Mouse (Mus musculus) gastrocnemius, postnatal 25 days (tissue): Measurements from ENCODE around the gene Ssbp3. TPM values are rescaled to one million over a fixed set of nuclear protein-coding genes. Genes with fewer than 3 reads are reported as not detected.

Source experiments
- DNase-seq: peaks from one replicate; pipeline ENCODE4 v3.0.0; 2022
- total RNA-seq, 2 experiments: library from RNA; stranded (reverse); gene quantifications; 1 replicate in 1 of 2; 2 replicates in 1 of 2; pipeline ENCODE4 v1.2.3; 2021

The Ssbp3 gene
- total RNA-seq, 2 experiments from 2014 or later = 18.7 to 19.5 TPM

- no peak for DNase-seq
Measured at GRCm38 (mm10) chr4:107051889-107052288, 141.4 kb downstream of the Ssbp3 start.

- DNase-seq = no peak
Measured at GRCm38 (mm10) chr4:107052962-107053553, 142.6 kb downstream of the Ssbp3 start.

- DNase-seq = no peak
Measured at GRCm38 (mm10) chr4:107056088-107056487, 145.6 kb downstream of the Ssbp3 start.

DNA sequence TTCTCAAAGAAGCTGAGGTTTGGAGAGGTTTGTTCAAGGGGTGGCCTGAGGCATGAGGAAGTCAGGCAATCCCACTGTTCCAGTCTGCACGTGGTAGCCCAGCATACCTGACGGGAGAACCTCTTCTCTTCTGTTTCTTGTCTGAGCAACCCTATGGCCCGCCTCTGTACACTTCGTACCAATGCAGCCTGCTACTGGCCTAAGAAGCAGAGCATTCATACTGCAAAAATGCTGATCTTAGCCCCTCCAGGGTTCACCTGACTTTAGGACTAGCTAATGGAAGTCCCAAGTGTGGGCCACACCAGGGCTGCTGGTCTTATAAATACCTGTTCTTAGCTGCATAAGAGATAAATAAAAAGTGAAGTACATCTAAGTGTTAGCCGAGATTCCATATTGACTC is 147.8 kb downstream of the Ssbp3 start:
- DNase-seq = no peak

DNA sequence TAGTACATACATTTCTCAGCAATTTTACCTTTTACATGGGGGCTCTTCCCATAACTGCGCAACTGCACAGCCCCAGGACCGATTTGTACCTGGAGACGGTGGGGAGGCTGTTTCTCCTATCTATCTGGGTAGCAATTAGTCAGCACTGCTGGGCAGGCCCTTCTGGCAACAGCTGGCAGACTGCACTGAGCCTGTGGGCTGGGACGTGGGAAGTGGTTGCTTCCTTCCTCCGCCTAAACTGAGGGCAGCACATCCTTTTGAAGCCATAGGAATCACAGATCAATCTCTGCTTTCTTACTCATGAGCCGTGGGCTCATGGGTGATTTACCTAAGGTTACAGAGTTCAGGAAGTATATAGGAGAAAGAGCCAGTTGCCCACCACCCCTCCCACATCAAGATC is 148.3 kb downstream of the Ssbp3 start:
- DNase-seq = no peak

DNA sequence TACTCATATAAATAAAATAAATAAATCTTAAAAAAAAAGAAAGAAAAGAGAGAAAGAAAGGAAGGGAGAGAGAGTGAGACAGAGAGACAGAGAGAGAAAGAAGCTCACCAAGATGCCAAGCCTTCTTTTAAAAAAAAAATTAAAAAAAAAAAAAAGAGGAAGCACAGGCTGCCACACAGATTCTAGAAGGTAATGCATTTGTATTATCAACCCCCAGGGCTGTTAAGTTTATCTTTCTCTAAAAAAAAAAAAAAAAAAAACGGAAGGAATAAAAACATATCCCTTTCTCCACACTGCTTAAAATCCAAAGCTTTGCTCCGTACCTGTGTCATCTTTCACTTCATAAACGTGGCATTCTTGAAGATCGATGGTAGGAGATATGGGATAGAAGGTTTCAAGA is 151.1 kb downstream of the Ssbp3 start:
- no peak for DNase-seq

DNA sequence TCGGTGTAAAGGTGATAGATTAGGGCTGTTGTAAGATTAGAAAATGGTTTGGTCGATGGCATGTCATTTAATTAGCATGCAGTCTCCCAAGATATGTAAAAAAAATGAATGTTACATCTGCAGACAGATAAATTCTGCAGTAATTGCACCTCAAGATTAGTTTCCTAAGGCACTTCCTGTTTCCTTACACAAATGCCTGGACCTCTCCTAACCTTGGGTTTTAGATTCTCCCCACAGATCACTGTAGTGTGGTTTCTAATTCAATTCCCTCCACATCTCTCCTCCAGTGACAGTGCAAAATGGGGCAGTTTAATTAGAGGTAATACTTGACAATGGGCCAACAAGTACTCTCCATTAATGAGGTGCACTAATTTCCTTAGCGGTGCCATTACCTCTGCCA is 152.7 kb downstream of the Ssbp3 start:
- DNase-seq = no peak

DNA sequence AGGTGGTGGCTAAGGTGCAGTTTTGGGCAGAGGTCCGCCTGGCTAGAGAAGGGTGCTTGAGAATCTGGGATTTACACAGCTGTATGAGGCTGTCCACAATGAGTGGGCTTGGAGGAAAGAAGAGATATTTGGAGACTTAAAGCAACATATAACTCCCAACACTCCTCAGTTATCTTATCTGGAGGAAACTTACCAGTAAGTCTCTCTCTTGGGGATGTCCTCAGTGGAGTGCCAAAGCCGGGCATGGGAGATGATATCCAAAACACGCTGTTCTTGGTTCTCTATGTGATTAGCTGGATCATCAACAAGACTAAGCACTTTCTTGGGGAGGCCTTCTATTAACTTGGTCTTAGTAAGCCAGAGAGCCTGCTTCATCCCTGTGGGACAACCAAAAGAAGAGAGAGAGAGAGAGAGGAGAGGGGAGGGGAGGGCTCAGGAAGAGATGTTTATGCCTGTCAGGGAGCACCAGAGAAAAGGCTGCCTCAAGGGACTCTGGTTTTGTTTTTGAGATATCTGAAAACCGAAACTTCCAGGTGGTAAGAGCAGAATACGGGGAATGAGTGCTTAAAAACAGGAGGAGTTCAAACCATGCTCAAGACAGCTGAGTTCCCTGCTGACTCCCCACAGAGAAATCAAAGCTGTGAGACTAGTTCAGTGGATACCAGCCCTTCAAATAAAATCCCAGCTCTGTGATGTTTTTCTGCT is 154.0 kb downstream of the Ssbp3 start:
- no peak for DNase-seq

DNA sequence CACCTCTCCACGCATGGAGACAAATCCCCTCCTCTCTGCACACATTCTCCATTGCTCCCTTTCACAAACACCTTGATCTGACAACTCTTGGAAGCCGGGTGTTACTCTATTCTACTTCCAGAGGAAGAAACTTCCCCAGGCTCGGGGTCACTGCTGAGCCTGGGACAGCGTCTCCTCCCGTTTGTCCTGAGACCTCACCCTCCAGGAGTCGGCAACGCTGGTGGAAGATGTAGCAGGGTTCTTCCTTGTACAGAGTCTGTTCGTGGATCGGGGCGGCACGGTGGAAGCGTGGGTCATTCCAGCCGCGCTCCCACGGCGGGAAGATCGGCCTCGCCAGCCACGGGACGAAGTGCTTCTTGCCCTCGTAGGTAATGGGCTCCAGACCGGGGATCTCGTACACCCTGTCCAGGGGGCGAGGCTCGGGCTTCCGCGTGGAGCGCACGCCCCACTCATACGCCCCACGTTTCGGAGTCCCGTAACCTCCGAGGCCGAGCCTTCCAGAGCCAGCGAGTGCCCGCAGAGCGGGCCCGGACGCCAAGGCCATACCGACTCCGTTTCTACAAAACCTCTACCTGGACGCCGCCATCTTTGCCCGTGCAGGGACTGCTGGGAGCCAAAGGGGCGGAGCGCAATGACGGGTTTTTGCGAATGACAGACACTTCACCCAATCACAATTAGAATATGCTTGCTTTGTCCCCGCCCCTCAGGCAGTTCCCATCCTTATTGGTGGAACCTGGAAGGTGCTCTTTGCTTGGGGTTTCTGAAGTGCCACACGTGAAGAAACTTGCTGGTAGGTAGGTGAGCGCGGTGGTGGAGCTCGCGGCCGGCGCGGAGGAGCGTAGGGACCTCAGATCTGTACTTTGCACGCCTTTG is 156.0 kb downstream of the Ssbp3 start, which contains the start of the genes Mrpl37 and Cyb5rl:
Gene Mrpl37, minus strand, starts transcription at position 617 of the 873 bp plus-strand sequence.
Gene Cyb5rl, plus strand, starts transcription at position 737 of the 873 bp plus-strand sequence.
- DNase-seq = peak; percentile 95

DNA sequence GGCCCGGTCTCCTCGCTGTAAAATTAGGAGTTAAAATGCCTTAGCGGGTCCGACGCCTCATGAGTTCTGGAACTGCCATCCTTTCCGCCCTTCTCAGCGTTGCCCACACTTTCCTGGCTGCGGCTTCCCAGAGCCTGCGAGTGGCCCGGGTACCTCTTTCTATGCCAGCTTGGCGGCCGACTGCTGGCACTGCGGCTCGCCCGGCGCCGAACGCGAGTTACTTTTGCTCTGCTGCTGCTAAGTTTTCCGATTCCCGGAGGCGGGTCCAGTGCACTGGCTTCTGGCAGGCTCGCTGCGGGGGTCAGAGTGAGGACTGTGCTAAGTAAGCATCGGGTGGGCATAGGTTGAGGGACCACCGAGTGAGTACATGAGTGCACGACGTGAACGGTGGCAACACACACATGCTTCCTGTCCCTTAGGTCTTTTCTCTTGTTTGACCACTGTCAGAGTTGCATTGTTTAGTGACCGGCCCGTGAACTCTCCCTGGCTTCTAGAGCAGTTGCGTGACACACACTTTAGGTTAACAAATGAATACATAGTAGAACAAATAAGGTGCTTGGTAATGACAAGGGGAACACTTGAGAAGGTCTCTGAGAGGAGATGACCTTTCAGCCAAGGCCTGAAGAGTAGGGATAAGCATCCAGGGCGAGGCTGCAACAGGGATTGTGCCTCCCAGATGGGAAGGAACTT is 156.8 kb downstream of the Ssbp3 start:
- DNase-seq = peak; percentile 42

GRCm38 (mm10) chr4:107072343-107072742 is 161.8 kb downstream of the Ssbp3 start:
- DNase-seq = no peak

GRCm38 (mm10) chr4:107075456-107075855 is 165.0 kb downstream of the Ssbp3 start:
- no peak for DNase-seq

- DNase-seq = no peak
Measured at GRCm38 (mm10) chr4:107078894-107079293, 168.4 kb downstream of the Ssbp3 start.

GRCm38 (mm10) chr4:107079716-107080115 is 169.2 kb downstream of the Ssbp3 start:
- no peak for DNase-seq

- DNase-seq = no peak
Measured at GRCm38 (mm10) chr4:107082185-107082584, 171.7 kb downstream of the Ssbp3 start.

DNA sequence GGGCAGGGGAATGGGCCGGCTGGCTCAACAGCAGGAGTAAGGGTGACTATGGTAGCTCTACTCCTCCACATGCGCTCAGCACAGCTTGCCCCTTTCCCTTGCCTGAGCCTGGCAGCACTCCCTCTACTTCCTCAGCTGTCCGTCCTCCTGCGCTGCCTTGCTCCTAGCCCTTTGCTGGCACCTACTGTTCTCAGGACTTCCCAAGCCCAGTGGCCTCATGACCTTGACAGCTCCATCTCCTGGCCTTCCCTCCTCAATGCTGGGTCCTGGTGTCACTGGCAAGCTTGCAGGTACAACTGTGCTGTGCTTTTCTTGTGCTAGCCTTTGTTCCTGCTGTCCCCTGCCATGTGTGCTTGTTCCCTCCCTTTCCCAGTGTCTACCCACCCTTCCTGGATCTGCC is 172.6 kb downstream of the Ssbp3 start:
- no peak for DNase-seq

GRCm38 (mm10) chr4:107084343-107084742 is 173.8 kb downstream of the Ssbp3 start:
- no peak for DNase-seq

DNA sequence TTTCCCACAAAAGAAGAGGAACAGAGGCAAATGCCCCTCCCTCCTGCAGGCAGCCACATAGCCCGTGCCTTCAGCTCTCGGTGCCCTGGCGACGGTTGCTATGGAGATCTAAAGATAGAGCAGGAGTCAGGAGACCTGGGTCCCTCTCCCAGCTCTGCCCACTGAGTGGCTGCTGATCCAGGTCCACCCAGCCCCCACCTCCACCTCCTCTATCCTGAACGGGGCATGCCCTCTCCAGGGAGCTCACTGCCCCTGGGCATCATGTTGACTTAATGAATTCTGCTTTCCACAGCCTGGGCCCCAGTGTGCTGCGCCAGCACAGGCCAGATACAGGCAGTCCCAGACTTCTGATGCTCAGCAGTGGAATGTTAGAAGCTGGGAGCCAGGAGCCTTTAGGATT is 174.4 kb downstream of the Ssbp3 start:
- no peak for DNase-seq

GRCm38 (mm10) chr4:107091696-107092095 is 181.2 kb downstream of the Ssbp3 start:
- DNase-seq = no peak

GRCm38 (mm10) chr4:107094484-107095187 is 184.1 kb downstream of the Ssbp3 start:
- no peak for DNase-seq

DNA sequence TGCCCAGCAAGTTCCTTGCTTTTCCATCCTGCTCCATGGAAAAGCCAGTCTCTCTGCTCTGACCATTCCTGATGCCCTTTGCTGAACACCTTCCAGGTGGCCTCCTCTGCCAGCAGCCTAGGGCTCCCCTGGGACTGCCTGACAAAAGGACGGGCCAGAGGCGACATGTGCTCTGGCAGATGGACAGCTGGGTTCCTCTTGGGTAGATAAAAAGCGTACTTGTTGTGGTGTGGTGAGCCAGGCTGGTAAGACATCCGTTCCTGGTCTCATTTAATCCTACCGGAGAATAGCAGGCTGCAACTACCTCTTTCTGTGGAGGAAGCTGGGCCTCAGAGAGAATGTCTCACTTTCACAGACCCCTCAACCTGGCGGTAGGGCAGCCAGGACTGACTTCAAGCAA is 185.5 kb downstream of the Ssbp3 start:
- DNase-seq = no peak
